Mouse (Mus musculus) stomach, embryonic 16.5 days (tissue): ENCODE data around the gene Daam1. TPM values are rescaled to one million over a fixed set of nuclear protein-coding genes. Genes with fewer than 3 reads are reported as not detected.

Source experiments
- ATAC-seq: fragments of 200-750 bp; cut with Nextera tagmentation; 2 replicates; pipeline ENCODE4 v1.8.0; 2017; ENCODE audit warnings: moderate number of reproducible peaks, moderate TSS enrichment; ENCODE audit not compliant: insufficient read depth, low FRiP score
- H3K27ac ChIP-seq: fragments of 300-500 bp; sonication (generic); 2 replicates; pipeline ENCODE4 v1.5.1; 2014; ENCODE audit warnings: low read length
- H3K27me3 ChIP-seq: fragments of 300-500 bp; sonication (generic); 2 replicates; pipeline ENCODE4 v1.6.1; 2014; ENCODE audit warnings: low read length, control low read depth, mixed read lengths; ENCODE audit not compliant: control insufficient read depth, insufficient read depth
- H3K36me3 ChIP-seq: fragments of 300-500 bp; sonication (generic); 2 replicates; pipeline ENCODE4 v1.6.1; 2014; ENCODE audit warnings: low read length; ENCODE audit not compliant: control insufficient read depth, insufficient read depth
- H3K4me1 ChIP-seq: fragments of 300-500 bp; sonication (generic); 2 replicates; pipeline ENCODE4 v1.6.1; 2014; ENCODE audit warnings: low read length, control low read depth, mixed read lengths; ENCODE audit not compliant: control insufficient read depth, insufficient read depth
- H3K4me2 ChIP-seq: fragments of 300-500 bp; sonication (generic); 2 replicates; pipeline ENCODE4 v1.6.1; 2014; ENCODE audit warnings: low read depth, low read length, mixed read lengths
- H3K4me3 ChIP-seq: fragments of 300-500 bp; sonication (generic); replicated peaks from 2 replicates; pipeline ENCODE4 v1.5.1; 2014; ENCODE audit warnings: mild to moderate bottlenecking, low read length
- H3K9ac ChIP-seq: fragments of 300-500 bp; sonication (generic); 2 replicates; pipeline ENCODE4 v1.6.1; 2014; ENCODE audit warnings: low read length
- H3K9me3 ChIP-seq: fragments of 300-500 bp; sonication (generic); replicated peaks from 2 replicates; pipeline ENCODE4 v1.6.1; 2016; ENCODE audit warnings: low read length, control low read depth; ENCODE audit not compliant: control insufficient read depth
- WGBS: fragments of 180-500 bp; shearing (Covaris S2); extraction: QIAGEN DNeasy Blood & Tissue Kit; methylation state at CpG from one replicate; pipeline ENCODE4 v1.1.7; 2014; 5-methylcytosine and 5-hydroxymethylcytosine counted together
- polyA plus RNA-seq: library from polyadenylated mRNA; unstranded; fragments of >200 nt; fragmentation: Nextera tagmentation; extraction: Ambion mirVana; gene quantifications from 2 replicates; pipeline ENCODE4 v1.2.1, GENCODE M21; 2015

Daam1 gene
- polyA plus RNA-seq: 12.2 and 13.2 TPM in 2 replicates

GRCm38 (mm10) chr12:71830607-71831257 is at the start of gene Daam1:
Gene Daam1, plus strand, starts transcription at chr12:71831078.
- H3K4me1 ChIP-seq: peaks cover 28% of the 10 kb centered on the region
- peak within 1 kb of the TSS; percentile 91 for H3K9ac ChIP-seq
- under 1% methylated on average over 35 of the region's 35 CpGs for WGBS
- H3K36me3 ChIP-seq: no peaks in the 10 kb centered on the region
- peak; percentile 100 for ATAC-seq
- H3K27me3 ChIP-seq: no peaks in the 10 kb centered on the region
- H3K9me3 ChIP-seq: no peaks in the 10 kb centered on the region
- H3K27ac ChIP-seq: peak within 1 kb of the TSS; percentile 95
- peak within 1 kb of the TSS; percentile 86 for H3K4me2 ChIP-seq
- H3K4me3 ChIP-seq: peak within 1 kb of the TSS; percentile 81

- Histone ChIP-seq H3K9me3 (no peaks in the 10 kb centered on the region), H3K9ac (no peak overlapping the region), H3K4me3 (no peak overlapping the region), H3K27me3 (no peaks in the 10 kb centered on the region), H3K4me2 (no peak overlapping the region), H3K27ac (no peak overlapping the region), H3K36me3 (no peaks in the 10 kb centered on the region), H3K4me1 (peaks cover 6% of the 10 kb centered on the region; the same call in 1 of the 2 replicates)
- 42% methylated on average over 7 of the region's 7 CpGs for WGBS
- ATAC-seq: no peak
Measured at GRCm38 (mm10) chr12:71781220-71781619, 49.7 kb upstream of the Daam1 start.

GRCm38 (mm10) chr12:71783970-71784369 is 46.9 kb upstream of the Daam1 start:
- Histone ChIP-seq H3K9me3 (no peaks in the 10 kb centered on the region), H3K27ac (no peak overlapping the region), H3K4me3 (no peak overlapping the region), H3K36me3 (no peaks in the 10 kb centered on the region), H3K9ac (no peak overlapping the region), H3K27me3 (no peaks in the 10 kb centered on the region), H3K4me1 (no peaks in the 10 kb centered on the region), H3K4me2 (no peak overlapping the region)
- no peak for ATAC-seq
- 79% methylated on average over 3 of the region's 3 CpGs for WGBS

GRCm38 (mm10) chr12:71784666-71785255 is 46.1 kb upstream of the Daam1 start:
- Histone ChIP-seq H3K4me2 (no peak overlapping the region), H3K27ac (no peak overlapping the region), H3K4me3 (no peak overlapping the region), H3K9me3 (no peaks in the 10 kb centered on the region), H3K27me3 (no peaks in the 10 kb centered on the region), H3K4me1 (no peaks in the 10 kb centered on the region), H3K9ac (no peak overlapping the region), H3K36me3 (no peaks in the 10 kb centered on the region)
- ATAC-seq: no peak
- 55% methylated on average over 11 of the region's 11 CpGs for whole genome bisulfite sequencing

- Histone ChIP-seq H3K4me3 (no peak overlapping the region), H3K9ac (no peak overlapping the region)
- ATAC-seq: no peak
Measured at GRCm38 (mm10) chr12:71786521-71786920, 44.4 kb upstream of the Daam1 start.

GRCm38 (mm10) chr12:71788791-71789190 is 42.1 kb upstream of the Daam1 start:
- WGBS: 78% methylated on average over 4 of the region's 4 CpGs
- Histone ChIP-seq H3K9ac (no peak overlapping the region), H3K4me1 (no peaks in the 10 kb centered on the region), H3K27ac (no peak overlapping the region), H3K4me3 (no peak overlapping the region), H3K9me3 (no peaks in the 10 kb centered on the region), H3K36me3 (no peaks in the 10 kb centered on the region), H3K4me2 (no peak overlapping the region), H3K27me3 (no peaks in the 10 kb centered on the region)
- no peak for ATAC-seq

More at GRCm38 (mm10) chr12:71786521-71786920, 44.4 kb upstream of the Daam1 start:
- H3K9me3 ChIP-seq: no peaks in the 10 kb centered on the region
- no peak overlapping the region for H3K27ac ChIP-seq
- no peaks in the 10 kb centered on the region for H3K27me3 ChIP-seq
- H3K4me1 ChIP-seq: no peaks in the 10 kb centered on the region
- no peak overlapping the region for H3K4me2 ChIP-seq
- H3K36me3 ChIP-seq: no peaks in the 10 kb centered on the region

- Histone ChIP-seq H3K36me3 (no peaks in the 10 kb centered on the region), H3K27ac (no peak overlapping the region), H3K27me3 (no peaks in the 10 kb centered on the region), H3K4me2 (no peak overlapping the region), H3K9me3 (no peaks in the 10 kb centered on the region), H3K9ac (no peak overlapping the region), H3K4me3 (no peak overlapping the region), H3K4me1 (no peaks in the 10 kb centered on the region)
- ATAC-seq: no peak
- WGBS: 84% methylated on average over 1 of the region's 1 CpGs
Measured at GRCm38 (mm10) chr12:71790581-71790980, 40.3 kb upstream of the Daam1 start.

- no peak overlapping the region for H3K9ac ChIP-seq
- no peaks in the 10 kb centered on the region for H3K9me3 ChIP-seq
- WGBS: 85% methylated on average over 2 of the region's 2 CpGs
- no peak overlapping the region for H3K4me2 ChIP-seq
- peaks cover 3% of the 10 kb centered on the region for H3K4me1 ChIP-seq
- no peaks in the 10 kb centered on the region for H3K36me3 ChIP-seq
- no peak overlapping the region for H3K4me3 ChIP-seq
- H3K27ac ChIP-seq: no peak overlapping the region
- no peak for ATAC-seq
- no peaks in the 10 kb centered on the region for H3K27me3 ChIP-seq
Measured at GRCm38 (mm10) chr12:71793114-71793513, 37.8 kb upstream of the Daam1 start.

GRCm38 (mm10) chr12:71795626-71796025 is 35.3 kb upstream of the Daam1 start:
- H3K4me3 ChIP-seq: no peak overlapping the region
- H3K27ac ChIP-seq: no peak overlapping the region
- no peaks in the 10 kb centered on the region for H3K27me3 ChIP-seq
- no peaks in the 10 kb centered on the region for H3K9me3 ChIP-seq
- no peak overlapping the region for H3K4me2 ChIP-seq
- H3K36me3 ChIP-seq: no peaks in the 10 kb centered on the region
- WGBS: 42% methylated on average over 4 of the region's 4 CpGs
- peaks cover 3% of the 10 kb centered on the region for H3K4me1 ChIP-seq
- no peak for ATAC-seq
- H3K9ac ChIP-seq: no peak overlapping the region
